Mouse (Mus musculus) midbrain, embryonic 14.5 days (tissue): ENCODE results near the gene Mars. TPM values are rescaled to one million over a fixed set of nuclear protein-coding genes. Genes with fewer than 3 reads are reported as not detected.
"Not testable (repeated sequence)": the region's sequence is repeated elsewhere in the genome, so short reads cannot be mapped to it uniquely, and the experiment has no call there.

Experiments
- ATAC-seq: fragments of 200-750 bp; cut with Nextera tagmentation; 2 replicates; pipeline ENCODE4 v1.8.0; 2017; ENCODE audit warnings: moderate number of reproducible peaks, moderate library complexity; ENCODE audit not compliant: low FRiP score, low TSS enrichment
- DNase-seq: peaks from one replicate; pipeline ENCODE4 v3.0.0-alpha.2; 2015
- H3K27ac ChIP-seq: fragments of 300-500 bp; sonication (generic); replicated peaks from 2 replicates; pipeline ENCODE4 v1.5.1; 2014; ENCODE audit warnings: mild to moderate bottlenecking, low read depth, low read length, moderate library complexity
- H3K27me3 ChIP-seq: fragments of 300-500 bp; sonication (generic); 2 replicates; pipeline ENCODE4 v1.6.1; 2014; ENCODE audit warnings: low read length, control low read depth, mixed read lengths; ENCODE audit not compliant: control insufficient read depth, insufficient read depth
- H3K36me3 ChIP-seq: fragments of 300-500 bp; sonication (generic); 2 replicates; pipeline ENCODE4 v1.6.1; 2014; ENCODE audit warnings: low read length, control low read depth; ENCODE audit not compliant: control insufficient read depth, insufficient read depth
- H3K4me1 ChIP-seq: fragments of 300-500 bp; sonication (generic); 2 replicates; pipeline ENCODE4 v1.6.1; 2014; ENCODE audit warnings: mild to moderate bottlenecking, antibody characterized with exemption, low read length, control low read depth; ENCODE audit not compliant: control insufficient read depth, insufficient read depth
- H3K4me2 ChIP-seq: fragments of 300-500 bp; sonication (generic); 2 replicates; pipeline ENCODE4 v1.6.1; 2014; ENCODE audit warnings: mild to moderate bottlenecking, low read length, moderate library complexity
- H3K4me3 ChIP-seq: fragments of 300-500 bp; sonication (generic); replicated peaks from 2 replicates; pipeline ENCODE4 v1.5.1; 2014; ENCODE audit warnings: low read depth, low read length
- H3K9ac ChIP-seq: fragments of 300-500 bp; sonication (generic); replicated peaks from 2 replicates; pipeline ENCODE4 v1.6.1; 2014; ENCODE audit warnings: mild to moderate bottlenecking, low read length, moderate library complexity
- H3K9me3 ChIP-seq: fragments of 300-500 bp; sonication (generic); 2 replicates; pipeline ENCODE4 v1.6.1; 2016; ENCODE audit warnings: low read length, control low read depth, mixed read lengths; ENCODE audit not compliant: control insufficient read depth
- WGBS: fragments of 180-500 bp; shearing (Covaris S2); extraction: QIAGEN DNeasy Blood & Tissue Kit; methylation state at CpG from one replicate; pipeline ENCODE4 v1.1.7; 2014; 5-methylcytosine and 5-hydroxymethylcytosine counted together
- polyA plus RNA-seq: library from polyadenylated mRNA; unstranded; fragments of >200 nt; fragmentation: Nextera tagmentation; extraction: Ambion mirVana; gene quantifications from 2 replicates; pipeline ENCODE4 v1.2.1, GENCODE M21; 2014

Gene Mars
- polyA plus RNA-seq, 1 experiment from 2014 or later, result 122 TPM

DNA sequence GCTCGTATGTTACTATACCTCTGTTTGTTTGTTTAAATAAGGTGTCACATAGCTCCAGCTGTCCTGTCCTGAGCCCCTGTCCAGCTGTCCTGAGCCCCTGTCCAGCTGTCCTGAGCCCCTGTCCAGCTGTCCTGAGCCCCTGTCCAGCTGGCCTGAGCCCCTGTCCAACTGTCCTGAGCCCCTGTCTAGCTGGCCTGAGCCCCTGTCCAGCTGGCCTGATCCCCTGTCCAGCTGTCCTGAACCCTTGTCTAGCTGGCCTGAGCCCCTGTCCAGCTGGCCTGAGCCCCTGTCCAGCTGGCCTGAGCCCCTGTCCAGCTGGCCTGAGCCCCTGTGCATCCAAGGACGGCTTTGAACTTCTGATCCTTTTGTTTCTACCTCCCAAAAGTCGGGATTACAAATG lies 2.4 kb downstream of the Mars start:
- not testable (repeated sequence) for H3K4me1 ChIP-seq, H3K9ac ChIP-seq, H3K27me3 ChIP-seq, H3K9me3 ChIP-seq, ATAC-seq, DNase-seq, H3K4me2 ChIP-seq, H3K27ac ChIP-seq, H3K4me3 ChIP-seq
- H3K36me3 ChIP-seq, result peaks cover 51% of the 10 kb centered on the region
- 81% methylated on average over 3 of the region's 3 CpGs for WGBS

DNA sequence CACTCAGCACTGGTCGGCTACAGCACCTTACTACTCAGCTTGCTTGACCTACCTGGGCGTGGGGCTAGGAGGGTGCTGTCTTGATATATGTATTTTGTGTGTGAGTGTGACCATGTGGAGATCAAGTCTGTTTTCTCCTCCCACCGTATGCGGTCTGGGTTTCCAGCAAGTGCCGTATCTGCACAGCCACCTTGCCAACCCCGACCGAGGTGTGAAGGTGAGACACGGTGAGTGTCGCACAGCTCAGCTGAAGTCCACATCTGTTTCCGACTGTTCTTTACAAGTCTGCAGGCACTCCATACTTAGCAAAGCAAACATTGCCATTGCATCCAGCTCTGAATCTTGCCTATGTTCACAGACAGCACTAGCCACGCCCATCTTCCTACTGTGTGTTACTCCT lies 8.4 kb downstream of the Mars start:
- Histone ChIP-seq H3K27me3 (no peaks in the 10 kb centered on the region), H3K9ac (no peak overlapping the region), H3K27ac (no peak overlapping the region), H3K9me3 (no peaks in the 10 kb centered on the region), H3K4me1 (no peaks in the 10 kb centered on the region), H3K4me2 (no peak overlapping the region), H3K36me3 (peaks cover 96% of the 10 kb centered on the region), H3K4me3 (no peak overlapping the region)
- no peak for DNase-seq
- WGBS, result 94% methylated on average over 11 of the region's 11 CpGs
- ATAC-seq, result no peak

DNA sequence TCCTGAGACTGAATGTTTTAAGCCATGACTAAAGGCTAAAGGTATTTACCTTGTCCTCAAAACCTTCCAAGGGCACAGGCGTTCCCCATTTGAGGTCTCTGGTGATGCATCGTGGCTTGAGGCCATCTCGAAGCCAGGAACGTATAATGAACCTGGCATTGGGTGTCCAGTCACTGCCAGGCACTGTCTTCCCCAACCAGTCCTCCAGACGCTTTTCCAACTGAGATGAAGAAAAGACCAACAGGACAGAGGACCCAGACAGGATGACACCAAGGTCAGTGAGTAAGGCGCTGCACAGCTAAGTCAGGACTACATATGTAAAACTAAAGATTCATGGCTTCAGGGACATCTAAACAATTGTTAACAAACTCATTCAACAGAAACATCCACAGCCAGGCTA lies 11.2 kb downstream of the Mars start:
- Histone ChIP-seq H3K4me3 (no peak overlapping the region), H3K4me2 (no peak overlapping the region), H3K9me3 (no peaks in the 10 kb centered on the region), H3K4me1 (no peaks in the 10 kb centered on the region), H3K27ac (no peak overlapping the region), H3K9ac (no peak overlapping the region), H3K27me3 (no peaks in the 10 kb centered on the region), H3K36me3 (peaks cover 95% of the 10 kb centered on the region)
- WGBS, result 95% methylated on average over 6 of the region's 6 CpGs
- no peak for ATAC-seq
- no peak for DNase-seq

DNA sequence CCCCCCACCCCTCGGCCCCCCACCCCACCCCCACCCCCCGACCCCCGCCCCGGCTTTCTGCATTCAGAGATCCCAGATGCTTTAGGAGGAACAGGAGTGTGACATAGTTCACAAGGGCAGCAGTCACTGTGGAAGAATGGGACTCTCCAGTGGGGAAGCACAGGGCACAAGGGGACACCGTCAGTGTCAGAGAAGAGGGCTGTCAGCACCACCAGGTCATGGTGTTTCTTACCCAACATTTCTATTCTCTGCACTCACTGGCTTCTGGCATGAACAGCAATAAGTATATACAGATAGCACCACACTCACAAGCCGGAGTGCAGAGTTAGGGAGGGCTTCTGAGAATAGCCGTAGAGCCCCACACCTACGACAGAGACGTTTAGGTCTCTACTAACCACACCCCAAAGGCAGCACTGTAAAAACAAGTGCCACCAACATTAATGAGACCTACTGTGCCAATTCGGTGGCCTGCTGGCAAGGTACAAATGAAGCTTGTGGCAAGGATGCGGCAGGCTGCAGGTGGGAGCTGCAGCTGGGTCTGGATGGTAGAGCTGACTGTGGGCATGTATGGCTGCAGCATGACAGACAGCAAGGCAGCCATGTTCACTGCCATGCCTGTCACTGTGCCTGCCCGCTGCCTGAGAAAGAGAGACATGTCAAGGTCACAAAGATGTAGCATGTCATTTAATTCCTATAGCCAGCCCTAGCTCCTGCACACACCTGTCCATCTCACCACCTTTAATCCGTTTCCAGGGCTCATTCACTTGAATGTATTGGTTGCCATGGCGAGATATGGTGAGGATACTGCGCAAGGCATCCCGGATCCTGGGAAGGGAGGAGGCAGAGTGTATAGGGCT lies 14.3 kb downstream of the Mars start:
- Histone ChIP-seq H3K36me3 (peaks cover 88% of the 10 kb centered on the region), H3K4me1 (peaks cover 1% of the 10 kb centered on the region), H3K27ac (no peak overlapping the region), H3K4me3 (no peak overlapping the region), H3K27me3 (no peaks in the 10 kb centered on the region), H3K9me3 (no peaks in the 10 kb centered on the region), H3K4me2 (no peak overlapping the region), H3K9ac (no peak overlapping the region)
- 93% methylated on average over 16 of the region's 16 CpGs for WGBS
- ATAC-seq (no peak), DNase-seq (no peak)

DNA sequence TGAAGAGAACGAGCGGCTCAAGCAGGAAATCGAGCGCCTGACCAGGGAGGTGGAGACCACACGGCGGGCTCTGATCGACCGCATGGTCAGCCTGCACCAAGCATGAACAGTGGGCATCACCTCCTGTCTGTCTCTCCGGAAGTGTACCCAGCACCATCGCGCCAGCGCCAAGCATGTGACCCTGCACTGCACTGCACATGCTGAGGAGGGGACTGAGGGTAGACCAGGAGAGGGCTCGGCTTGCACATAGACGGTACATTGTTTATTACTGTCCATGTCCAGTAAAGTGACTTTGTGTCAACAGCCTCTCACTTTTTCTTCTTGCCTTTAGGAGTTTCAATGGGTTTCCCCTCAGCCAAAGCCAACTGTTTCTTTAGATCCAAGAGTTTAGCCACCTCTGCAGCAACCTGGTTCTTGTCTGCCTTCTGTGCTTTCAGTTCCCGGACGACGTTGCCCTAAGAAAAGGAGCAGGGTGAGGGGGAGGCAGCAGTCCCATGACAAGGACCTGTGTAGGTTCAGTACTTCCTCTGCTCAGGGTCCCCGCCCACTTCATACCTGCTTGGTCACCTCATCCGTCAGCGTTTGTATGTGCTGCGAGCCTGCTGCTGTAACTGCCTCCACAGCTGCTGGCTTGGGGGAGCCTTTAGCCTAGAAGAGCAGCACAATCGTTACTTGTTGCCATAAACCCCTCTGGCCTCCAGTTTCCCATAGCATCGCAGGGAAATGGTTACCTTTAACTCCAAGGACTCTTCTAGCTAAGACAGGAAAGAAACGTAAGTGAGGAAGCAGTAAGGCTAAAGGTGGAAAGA lies 15.4 kb downstream of the Mars start:
- peaks cover 10% of the 10 kb centered on the region for H3K4me1 ChIP-seq
- H3K27me3 ChIP-seq, result no peaks in the 10 kb centered on the region
- 93% methylated on average over 24 of the region's 24 CpGs for WGBS
- H3K4me3 ChIP-seq, result no peak overlapping the region
- DNase-seq, result no peak
- no peak overlapping the region for H3K9ac ChIP-seq
- no peaks in the 10 kb centered on the region for H3K9me3 ChIP-seq
- no peak for ATAC-seq
- H3K36me3 ChIP-seq, result peaks cover 78% of the 10 kb centered on the region
- H3K4me2 ChIP-seq, result no peak overlapping the region
- H3K27ac ChIP-seq, result no peak overlapping the region

DNA sequence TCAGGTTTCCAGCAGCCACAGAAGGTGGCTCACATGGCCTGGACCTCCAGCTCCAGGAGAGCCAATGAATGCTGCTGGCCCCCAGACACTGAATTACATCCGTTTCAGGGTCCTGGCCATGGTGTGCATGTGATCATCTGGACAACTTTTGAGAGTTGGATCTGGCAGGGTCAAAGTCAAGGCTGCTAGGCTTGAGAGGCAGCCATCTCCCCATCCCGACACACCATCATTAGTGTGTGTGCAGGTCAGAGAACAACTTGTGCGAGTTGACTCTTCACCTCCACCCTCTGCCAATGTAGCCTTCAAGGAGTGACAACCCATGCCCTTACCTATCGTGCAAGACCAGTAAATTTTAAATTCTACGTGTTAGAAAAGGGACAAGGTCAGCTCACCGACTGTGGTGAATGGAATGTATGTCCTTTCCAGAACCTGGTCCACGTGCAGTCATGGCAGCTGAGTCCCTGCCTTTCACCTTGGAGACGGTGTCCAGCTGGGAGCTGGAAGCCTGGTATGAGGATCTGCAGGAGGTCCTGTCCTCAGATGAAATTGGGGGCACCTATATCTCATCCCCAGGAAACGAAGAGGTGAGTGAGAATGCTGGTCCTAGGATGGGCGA lies 16.6 kb downstream of the Mars start:
- H3K27me3 ChIP-seq, result no peaks in the 10 kb centered on the region
- no peaks in the 10 kb centered on the region for H3K9me3 ChIP-seq
- H3K4me3 ChIP-seq, result no peak overlapping the region
- peaks cover 66% of the 10 kb centered on the region for H3K36me3 ChIP-seq
- no peak overlapping the region for H3K4me2 ChIP-seq
- H3K4me1 ChIP-seq, result peaks cover 11% of the 10 kb centered on the region
- WGBS, result 93% methylated on average over 10 of the region's 10 CpGs
- DNase-seq (no peak), ATAC-seq (no peak)
- no peak overlapping the region for H3K27ac ChIP-seq
- no peak overlapping the region for H3K9ac ChIP-seq

DNA sequence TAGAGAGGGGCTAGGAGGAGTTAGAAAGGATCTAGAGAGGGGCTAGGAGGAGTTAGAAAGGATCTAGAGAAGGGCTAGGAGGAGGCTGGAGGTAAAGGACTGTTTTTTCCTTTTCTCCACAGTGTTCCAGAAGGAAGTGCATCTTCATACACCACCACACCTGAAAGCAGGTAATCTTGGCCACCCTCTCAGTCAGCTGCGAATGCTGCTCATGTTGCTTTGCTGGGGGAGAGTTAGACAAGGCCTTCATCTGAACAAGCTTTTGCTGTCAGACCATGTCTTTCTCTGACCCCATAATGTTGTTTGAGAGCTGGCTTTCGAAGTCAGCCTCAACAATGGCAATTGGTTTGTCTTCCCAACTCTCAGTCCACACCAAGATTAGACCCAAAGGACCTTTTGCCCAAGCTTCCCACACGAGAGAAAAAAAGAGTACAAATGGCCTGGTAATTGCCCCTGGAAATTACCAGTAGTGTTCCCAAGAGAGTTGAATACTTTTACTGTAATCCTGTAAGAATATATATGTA lies 17.9 kb downstream of the Mars start:
- ATAC-seq (no peak), DNase-seq (no peak)
- Histone ChIP-seq H3K9me3 (no peaks in the 10 kb centered on the region), H3K27ac (no peak overlapping the region), H3K36me3 (peaks cover 52% of the 10 kb centered on the region), H3K4me2 (no peak overlapping the region), H3K4me3 (no peak overlapping the region), H3K4me1 (peaks cover 20% of the 10 kb centered on the region), H3K27me3 (no peaks in the 10 kb centered on the region), H3K9ac (no peak overlapping the region)
- 89% methylated on average over 3 of the region's 3 CpGs for WGBS

DNA sequence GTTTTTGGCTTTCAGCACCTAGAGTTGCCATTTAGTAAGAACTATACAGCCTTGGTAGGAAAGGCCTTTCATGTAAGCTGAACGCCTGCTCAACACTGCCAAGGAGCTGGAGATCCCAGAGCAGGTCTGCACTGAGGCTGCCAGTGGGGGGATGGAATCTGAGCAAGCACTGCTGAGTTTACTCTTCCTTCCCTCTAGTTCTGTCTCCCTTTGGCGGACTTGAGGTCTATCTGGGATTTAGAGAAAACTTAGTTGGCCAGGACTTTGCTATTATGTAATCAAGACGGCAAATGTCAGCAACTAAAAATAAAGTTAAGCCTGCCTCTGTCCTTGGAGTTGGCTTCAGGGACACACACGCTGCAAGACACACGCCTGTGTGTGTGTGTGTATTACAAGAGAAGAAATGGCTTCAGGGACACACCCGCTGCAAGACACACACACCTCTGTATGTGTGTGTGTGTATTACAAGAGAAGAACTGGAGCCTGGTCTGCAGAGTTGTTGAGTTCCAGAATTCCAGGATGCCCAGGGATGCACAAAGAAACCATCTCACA lies 18.5 kb downstream of the Mars start:
- H3K4me2 ChIP-seq, result no peak overlapping the region

More for the DNA sequence above, 18.5 kb downstream of the Mars start:
- H3K36me3 ChIP-seq, result peaks cover 50% of the 10 kb centered on the region
- no peaks in the 10 kb centered on the region for H3K9me3 ChIP-seq
- H3K9ac ChIP-seq, result no peak overlapping the region
- WGBS, result 90% methylated on average over 6 of the region's 6 CpGs
- peaks cover 20% of the 10 kb centered on the region for H3K4me1 ChIP-seq
- no peaks in the 10 kb centered on the region for H3K27me3 ChIP-seq
- no peak overlapping the region for H3K4me3 ChIP-seq
- no peak for ATAC-seq
- no peak overlapping the region for H3K27ac ChIP-seq
- no peak for DNase-seq
